Mouse (Mus musculus): ENCODE data around the gene Gdf15. TPM values are rescaled to one million over a fixed set of nuclear protein-coding genes. Genes with fewer than 3 reads are reported as not detected.

Gene Gdf15
- polyA plus RNA-seq (2012): 13.6 and 15.1 TPM in 2 replicates

DNA sequence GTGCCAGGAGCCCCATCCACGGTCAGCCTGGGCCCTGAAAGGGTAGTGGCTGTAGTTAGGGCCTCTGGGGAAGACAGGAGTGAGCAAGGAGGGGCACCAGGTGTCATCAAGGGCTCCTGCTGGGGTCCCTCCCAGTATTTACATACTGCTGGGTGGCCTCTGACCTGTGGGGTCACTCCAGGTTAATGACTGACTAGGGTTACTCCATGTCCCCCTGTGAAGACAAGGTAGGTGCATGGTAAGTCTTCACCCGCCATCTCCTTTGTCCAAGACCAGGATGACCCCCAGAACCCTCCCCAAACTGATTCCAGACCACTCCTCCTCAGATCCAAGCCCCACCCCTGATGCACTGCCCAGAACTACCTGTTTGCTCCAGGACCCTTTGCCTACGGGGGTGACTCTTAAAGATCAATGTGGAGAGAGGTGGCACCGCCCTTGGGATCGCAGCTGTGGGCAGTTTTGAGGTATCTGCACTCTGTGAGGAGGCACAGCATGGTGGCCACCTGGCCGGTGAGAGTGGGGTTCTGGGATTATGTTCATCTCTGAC, at the start of gene Gdf15:
Gene Gdf15 (minus strand): TSS at position 111 of the 547 bp plus-strand sequence.

DNA sequence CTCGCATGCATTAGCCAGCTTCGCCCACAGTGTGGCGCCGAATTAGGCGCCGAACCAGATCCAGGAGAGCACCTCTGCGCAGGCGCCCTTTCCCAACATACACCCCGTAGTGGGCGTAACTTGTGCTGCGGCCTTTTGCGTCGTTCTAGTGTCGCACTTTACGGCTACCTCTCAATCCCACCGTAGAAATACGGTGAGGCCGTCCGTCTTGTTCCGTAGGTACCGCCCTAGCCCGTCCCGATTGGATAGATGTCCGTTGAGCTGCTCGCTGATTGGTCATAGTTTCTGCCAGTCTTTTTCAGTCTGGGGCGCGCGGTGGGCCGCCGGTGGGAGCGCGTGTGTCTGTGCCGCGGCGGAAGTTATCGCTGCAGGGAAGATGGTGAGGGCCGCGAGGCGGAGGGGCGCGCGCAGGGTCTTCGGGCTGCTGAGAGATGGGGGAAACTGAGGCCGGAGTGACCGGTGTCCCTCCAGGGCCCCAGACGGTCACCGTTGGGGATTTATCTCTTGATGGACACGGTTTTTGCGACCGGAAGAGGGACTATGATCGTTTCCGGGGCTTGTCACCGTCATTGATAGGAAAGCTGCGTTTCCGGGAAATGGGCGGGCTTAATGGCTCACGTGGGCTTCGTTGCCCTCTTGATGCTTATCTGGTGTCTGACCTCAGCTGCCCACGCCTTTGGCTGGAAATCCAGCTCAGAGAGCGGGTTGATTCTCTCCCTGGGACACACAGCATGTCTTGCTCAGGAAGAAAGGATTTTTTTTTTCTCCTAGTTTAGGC, 41.0 kb upstream of the Gdf15 start, which contains the start of gene Lsm4:
Gene Lsm4 (plus strand): TSS at position 170 of the 778 bp plus-strand sequence.

GRCm38 (mm10) chr8:70660273-70660725, 28.0 kb upstream of the Gdf15 start, which contains the start of gene Pgpep1:
Gene Pgpep1 (minus strand): TSS chr8:70660388.

DNA sequence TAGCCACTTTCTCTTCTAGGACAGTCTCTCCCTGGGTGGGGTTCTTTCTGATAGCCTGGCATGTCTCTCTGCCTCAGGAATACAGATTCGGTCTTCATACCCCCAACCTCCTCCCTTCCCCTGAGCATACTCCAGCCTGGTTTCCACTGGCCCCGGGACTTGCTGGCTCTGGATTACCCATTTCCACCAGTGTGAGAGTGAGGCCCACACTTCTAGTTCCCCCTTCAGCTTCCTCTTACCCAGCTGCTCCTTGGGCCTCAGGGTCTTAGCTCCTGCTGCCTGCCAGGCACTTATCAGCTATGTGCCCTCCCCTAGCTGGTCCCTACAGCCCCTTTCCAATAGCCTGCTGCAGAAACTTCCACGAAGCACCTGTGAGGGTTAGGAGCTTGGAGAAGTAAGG, 16.4 kb downstream of the Gdf15 start, which contains the start of gene Lrrc25:
Gene Lrrc25 (plus strand): TSS at position 262 of the 400 bp plus-strand sequence.

DNA sequence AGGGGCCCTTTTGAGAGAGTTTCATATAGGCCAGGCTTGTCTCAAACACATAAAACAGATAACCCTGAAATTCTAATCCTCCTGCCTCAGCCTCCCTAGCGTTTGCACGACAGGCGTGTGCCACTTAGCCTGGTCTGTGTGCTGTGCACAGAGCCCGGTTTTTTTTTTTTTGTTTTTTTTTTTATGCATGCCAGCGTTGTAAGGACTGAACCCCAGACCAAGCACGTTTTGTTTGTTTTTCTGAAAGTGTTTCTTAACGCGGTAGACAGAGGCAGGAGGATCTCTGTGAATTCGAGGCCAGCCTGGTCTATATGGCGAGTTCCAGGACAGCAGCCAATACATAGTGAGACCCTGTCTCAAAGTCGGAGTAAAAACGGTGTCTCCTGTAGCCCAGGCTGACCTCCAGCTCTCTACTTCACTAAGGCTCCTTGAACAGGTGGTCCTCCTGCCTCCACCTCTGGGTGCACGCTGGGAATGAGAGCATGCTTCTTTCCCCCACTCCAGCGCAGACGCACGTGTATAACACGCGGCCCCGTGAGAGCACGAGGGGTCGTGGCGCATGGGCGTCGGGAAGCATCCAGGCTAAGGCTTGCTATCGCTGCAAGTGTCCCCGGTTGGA, 23.4 kb downstream of the Gdf15 start, which contains the start of gene Ssbp4:
Gene Ssbp4 (minus strand): TSS at position 124 of the 619 bp plus-strand sequence.

DNA sequence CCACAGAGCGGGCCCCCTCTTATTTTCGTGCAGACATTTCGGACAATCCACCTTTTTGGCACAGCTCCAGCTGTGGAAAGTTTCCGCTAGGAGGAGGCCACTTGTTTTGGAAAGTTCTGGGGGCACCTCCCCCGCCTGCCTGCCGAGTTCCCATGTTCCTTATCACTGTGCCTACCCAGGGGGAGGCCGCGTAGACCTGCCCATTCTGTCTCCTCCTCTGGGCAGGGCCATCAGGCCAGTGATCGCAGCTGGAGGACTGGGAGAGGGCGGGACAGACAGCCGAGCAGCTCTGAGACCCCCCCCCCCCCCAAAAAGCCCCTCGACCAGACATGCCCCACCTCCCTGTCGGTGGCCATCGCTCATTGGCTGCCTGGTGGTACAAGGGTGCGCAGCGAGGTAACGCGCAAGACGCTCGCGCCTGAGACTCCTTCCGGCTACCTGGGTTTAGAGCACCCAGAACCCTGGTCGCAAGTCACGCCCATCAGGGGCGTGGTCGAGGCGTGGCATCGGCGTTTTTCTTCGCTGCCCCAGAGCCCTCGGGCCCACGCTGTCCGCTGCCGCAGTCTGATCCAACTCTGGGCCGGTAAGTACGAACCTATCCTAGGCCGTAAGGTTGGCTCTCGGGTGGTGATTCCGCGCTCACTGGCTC, 38.2 kb downstream of the Gdf15 start, which contains the start of gene Isyna1:
Gene Isyna1 (plus strand): TSS at position 413 of the 649 bp plus-strand sequence.

Other genes starting within 250 kb of the Gdf15 start
- 24.5 and 27.2 TPM in 2 replicates for gene Crtc1, start 192.9 kb downstream of the Gdf15 start, polyA plus RNA-seq (2012)
- gene Klhl26, start 155.5 kb downstream of the Gdf15 start, polyA plus RNA-seq (2012): 5.9 and 6.5 TPM in 2 replicates
- gene Tmem59l, start 145.1 kb downstream of the Gdf15 start, polyA plus RNA-seq (2012): 0.12 and 0.15 TPM in 2 replicates
- gene Crlf1, start 139.3 kb downstream of the Gdf15 start, polyA plus RNA-seq (2012): 0.46 and 1.1 TPM in 2 replicates
- gene Rex1bd, start 125.7 kb downstream of the Gdf15 start, polyA plus RNA-seq (2012): 205 and 212 TPM in 2 replicates
- gene Uba52, start 121.7 kb downstream of the Gdf15 start, polyA plus RNA-seq (2012): 969 and 1,011 TPM in 2 replicates
- 975 and 1,046 TPM in 2 replicates for gene Fkbp8, start 104.7 kb downstream of the Gdf15 start, polyA plus RNA-seq (2012)
- 60.7 and 64.0 TPM in 2 replicates for gene Kxd1, start 104.5 kb downstream of the Gdf15 start, polyA plus RNA-seq (2012)
- gene Ell, start 93.0 kb downstream of the Gdf15 start, polyA plus RNA-seq (2012): 51.7 and 61.3 TPM in 2 replicates
- gene Isyna1, start 38.1 kb downstream of the Gdf15 start, polyA plus RNA-seq (2012): 264 and 274 TPM in 2 replicates
- 1,201 and 1,308 TPM in 2 replicates for gene Ssbp4, start 23.6 kb downstream of the Gdf15 start, polyA plus RNA-seq (2012)
- gene Lrrc25, start 16.3 kb downstream of the Gdf15 start, polyA plus RNA-seq (2012): 11.8 and 21.0 TPM in 2 replicates
- 1.8 and 2.6 TPM in 2 replicates for gene Pgpep1, start 27.9 kb upstream of the Gdf15 start, polyA plus RNA-seq (2012)
- gene Lsm4, start 40.8 kb upstream of the Gdf15 start, polyA plus RNA-seq (2012): 583 and 668 TPM in 2 replicates
- 3,053 and 3,449 TPM in 2 replicates for gene Jund, start 66.5 kb upstream of the Gdf15 start, polyA plus RNA-seq (2012)
- 0.71 and 1.9 TPM in 2 replicates for gene Iqcn, start 71.0 kb upstream of the Gdf15 start, polyA plus RNA-seq (2012)
- 0.15 TPM in 1 of 2 replicates, not detected in the other for gene Gm3336, start 86.1 kb upstream of the Gdf15 start, polyA plus RNA-seq (2012)
- gene Pde4c, start 91.3 kb upstream of the Gdf15 start, polyA plus RNA-seq (2012): 3.5 and 3.6 TPM in 2 replicates
- 7.4 and 8.1 TPM in 2 replicates for gene Rab3a, start 122.2 kb upstream of the Gdf15 start, polyA plus RNA-seq (2012)
- 75.0 and 90.1 TPM in 2 replicates for gene Mpv17l2, start 128.5 kb upstream of the Gdf15 start, polyA plus RNA-seq (2012)
- gene Pik3r2, start 144.3 kb upstream of the Gdf15 start, polyA plus RNA-seq (2012): 69.9 and 78.3 TPM in 2 replicates
- gene Mast3, start 172.6 kb upstream of the Gdf15 start, polyA plus RNA-seq (2012): 424 and 485 TPM in 2 replicates
- gene Il12rb1, start 176.0 kb upstream of the Gdf15 start, polyA plus RNA-seq (2012): 1.7 and 2.9 TPM in 2 replicates
- gene Arrdc2, start 207.3 kb upstream of the Gdf15 start, polyA plus RNA-seq (2012): 33.6 and 35.8 TPM in 2 replicates
- 0.57 and 0.83 TPM in 2 replicates for gene Kcnn1, start 230.8 kb upstream of the Gdf15 start, polyA plus RNA-seq (2012)
- gene Ccdc124, start 241.5 kb upstream of the Gdf15 start, polyA plus RNA-seq (2012): 198 and 237 TPM in 2 replicates